Mouse (Mus musculus) frontal cortex, postnatal 25 days (tissue): ENCODE measurements around the gene Rasgrp2.

Experiments
- DNase-seq, 2 experiments: peaks; one replicate each; pipeline ENCODE4 v3.0.0; 2022; ENCODE audit warnings: low spot score in 2 of 2

Gene Rasgrp2

DNA sequence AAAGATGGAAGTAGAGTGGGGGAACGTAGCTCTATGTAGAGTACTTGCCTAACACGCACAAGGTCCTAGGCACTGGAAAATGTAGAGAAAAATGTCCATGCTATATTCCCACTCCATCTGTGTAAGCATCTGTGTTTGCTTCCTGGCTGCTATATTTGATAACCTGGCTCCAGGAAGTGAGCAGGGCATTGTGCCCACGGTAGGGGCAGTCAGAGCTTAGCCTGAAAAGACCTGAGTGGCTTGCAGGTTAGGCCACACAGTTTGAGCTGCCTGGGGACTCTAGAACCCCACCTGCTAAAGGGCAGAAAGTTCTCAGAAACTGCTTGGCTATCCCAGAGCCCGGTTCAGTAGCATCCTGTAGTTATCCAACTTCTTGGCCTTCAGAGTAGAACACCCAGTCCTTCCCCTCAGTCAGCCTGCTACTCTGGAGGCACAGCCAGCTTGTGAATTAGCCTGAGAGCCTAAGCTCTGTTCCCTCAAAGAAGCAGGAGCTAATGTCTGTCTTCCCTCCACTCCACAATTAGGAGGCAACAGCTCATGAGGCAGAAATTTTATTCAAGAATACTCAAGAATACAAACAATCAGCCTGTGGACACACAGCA lies 16.7 kb upstream of the Rasgrp2 start:
- DNase-seq, result no peak

DNA sequence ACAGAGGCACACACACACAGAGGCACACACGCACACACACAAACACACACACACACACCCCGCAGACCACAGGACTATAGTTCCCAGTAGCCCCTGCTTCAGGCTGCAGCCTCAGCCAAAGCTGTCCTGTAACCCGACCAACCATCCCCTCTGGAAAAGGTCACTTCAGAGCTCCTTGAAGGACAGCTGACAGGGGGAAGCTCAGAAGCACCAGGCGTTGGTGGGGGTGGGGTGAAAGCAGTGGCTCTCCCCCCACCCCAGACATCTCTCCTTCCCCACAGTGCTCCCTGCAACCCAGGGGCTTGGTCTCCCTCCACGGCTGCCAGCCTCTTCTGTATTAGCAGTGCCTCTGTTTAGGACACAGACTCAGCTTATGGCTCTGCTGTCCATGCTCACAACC lies 15.7 kb upstream of the Rasgrp2 start:
- DNase-seq, result no peak

DNA sequence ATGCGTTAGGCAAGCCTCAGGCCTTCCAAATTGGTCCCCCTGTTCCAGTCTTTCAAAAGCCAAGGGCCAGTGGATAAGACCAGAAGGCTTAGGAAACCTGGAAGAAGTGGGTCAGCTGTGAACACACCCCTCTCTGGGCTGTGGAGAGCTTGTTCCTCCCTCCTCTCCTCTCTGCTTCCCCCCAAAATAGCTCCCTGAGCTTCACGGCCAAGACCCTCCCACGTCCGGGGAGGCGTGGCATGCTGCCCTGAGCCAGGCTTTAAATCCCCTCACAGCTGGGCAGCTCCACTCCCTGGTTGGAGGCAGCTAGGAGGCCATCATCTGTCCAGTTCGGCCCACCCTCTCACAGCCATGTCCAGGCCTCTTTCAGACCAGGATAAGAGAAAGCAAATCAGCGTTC lies 15.0 kb upstream of the Rasgrp2 start, which contains the start of gene Pygm:
Gene Pygm, plus strand, starts transcription at position 272 of the 400 bp plus-strand sequence.
- peak in 1 of 2 experiments; percentile 52 for DNase-seq

DNA sequence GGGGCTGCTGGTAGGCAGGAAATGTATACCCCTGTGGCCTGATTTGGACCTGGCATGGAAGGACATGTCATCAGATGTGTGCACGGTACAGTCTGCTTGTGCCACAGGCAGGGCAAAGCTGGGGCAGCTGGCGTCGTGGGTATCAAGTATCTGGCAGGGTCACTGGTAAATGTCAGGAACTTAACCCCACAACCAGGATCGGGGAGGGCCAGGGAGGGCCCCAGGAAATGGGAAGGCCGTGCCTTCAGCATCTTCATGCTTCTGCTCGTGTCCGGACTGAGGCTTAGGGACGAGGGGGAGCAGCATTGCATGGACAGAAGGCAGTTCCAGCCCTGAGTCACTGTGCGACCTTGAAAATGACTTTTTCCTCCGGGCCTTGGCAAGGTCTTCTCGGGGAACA lies 14.2 kb upstream of the Rasgrp2 start:
- DNase-seq, result no peak

DNA sequence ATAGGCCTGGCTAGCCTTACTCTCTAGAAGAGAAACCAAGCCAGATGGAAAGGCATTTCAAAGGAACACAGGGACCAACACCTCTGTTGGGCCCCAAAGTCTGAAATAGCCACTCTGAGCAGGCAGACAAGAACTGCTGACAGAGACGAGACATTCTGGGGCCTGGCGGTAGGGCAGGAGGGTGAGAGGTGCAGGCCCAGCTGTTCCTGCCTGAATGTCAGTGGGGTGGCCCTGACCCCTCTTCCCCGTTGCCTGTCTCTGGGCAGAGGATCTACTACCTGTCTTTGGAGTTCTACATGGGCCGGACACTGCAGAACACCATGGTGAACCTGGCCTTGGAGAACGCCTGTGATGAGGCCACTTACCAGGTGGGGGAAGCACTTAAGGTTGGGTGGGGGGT lies 13.7 kb upstream of the Rasgrp2 start:
- DNase-seq, result no peak

DNA sequence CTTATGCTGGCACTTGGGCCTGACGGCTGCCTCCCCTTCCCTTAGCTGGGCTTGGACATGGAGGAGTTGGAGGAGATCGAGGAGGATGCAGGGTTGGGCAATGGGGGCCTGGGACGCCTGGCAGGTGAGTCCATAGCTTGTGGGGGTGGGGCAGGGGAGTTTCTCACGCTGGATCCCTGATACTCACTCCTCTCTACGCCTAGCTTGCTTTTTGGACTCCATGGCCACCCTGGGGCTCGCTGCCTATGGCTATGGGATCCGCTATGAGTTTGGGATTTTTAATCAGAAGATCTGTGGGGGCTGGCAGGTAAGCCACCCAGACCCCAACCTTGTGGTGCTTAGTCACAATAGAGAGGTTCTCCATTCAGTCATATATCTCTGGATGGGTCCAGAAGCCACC lies 13.3 kb upstream of the Rasgrp2 start:
- DNase-seq, result no peak

DNA sequence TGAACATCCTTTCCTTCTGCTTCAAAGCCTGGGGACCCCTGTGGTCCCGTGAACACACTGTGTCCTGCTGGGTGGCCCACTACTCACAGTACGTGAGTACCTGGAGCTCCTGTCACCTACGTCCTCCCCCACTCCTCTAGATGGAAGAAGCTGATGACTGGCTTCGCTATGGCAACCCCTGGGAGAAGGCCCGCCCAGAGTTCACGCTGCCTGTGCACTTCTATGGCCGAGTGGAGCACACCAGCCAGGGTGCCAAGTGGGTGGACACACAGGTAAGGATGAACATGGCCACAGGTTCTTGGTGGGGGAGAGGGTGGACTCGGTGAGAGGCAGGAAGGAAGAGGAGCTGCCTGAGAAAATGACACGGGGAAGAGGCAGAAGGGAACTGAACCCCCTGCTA lies 12.9 kb upstream of the Rasgrp2 start:
- DNase-seq, result no peak

DNA sequence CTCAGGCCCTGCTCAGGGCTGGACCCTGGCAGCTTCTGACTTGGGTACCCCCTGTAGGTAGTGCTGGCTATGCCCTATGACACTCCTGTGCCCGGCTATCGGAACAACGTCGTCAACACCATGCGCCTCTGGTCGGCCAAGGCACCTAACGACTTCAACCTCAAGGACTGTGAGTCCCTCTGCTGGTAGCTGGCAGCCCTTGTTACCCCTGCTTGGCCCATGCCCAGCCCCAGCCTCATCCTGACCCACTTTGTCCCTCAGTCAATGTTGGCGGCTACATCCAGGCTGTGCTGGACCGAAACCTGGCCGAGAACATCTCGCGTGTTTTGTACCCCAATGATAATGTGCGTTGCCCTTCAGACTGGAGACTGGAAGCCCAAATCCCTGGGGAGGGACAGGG lies 11.1 kb upstream of the Rasgrp2 start:
- DNase-seq, result no peak

DNA sequence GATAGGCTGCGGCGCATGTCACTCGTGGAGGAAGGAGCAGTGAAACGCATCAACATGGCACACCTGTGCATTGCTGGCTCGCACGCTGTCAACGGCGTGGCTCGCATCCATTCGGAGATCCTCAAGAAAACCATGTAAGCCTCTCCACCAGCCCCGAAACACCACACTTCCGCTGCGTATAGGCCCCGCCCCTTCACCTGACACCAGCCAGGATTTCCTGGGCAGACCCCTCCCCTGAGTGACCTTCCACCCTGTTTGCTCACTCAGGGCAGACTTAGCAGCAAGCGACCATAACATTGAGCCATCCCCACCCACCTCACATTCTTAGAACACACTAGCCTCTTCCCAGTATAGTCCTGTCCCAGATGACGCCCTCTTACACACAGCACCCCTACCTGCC lies 9.3 kb upstream of the Rasgrp2 start:
- no peak for DNase-seq

DNA sequence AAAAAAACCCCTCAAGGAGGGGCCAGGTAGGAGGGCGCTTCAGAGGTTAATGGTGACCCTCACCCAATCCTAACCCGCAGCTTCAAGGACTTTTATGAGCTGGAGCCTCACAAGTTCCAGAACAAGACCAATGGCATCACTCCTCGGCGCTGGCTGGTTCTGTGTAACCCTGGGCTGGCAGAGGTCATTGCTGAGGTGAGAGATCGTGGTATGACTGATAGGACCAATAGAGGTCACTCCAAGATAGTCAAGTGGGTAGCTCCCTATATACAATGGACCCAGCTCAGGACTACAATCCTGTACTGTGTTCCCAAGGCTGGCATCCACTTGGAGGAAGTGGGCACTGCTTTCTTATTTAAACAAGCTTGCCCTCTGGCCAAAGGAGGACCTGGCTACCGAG lies 8.9 kb upstream of the Rasgrp2 start:
- DNase-seq, result no peak

DNA sequence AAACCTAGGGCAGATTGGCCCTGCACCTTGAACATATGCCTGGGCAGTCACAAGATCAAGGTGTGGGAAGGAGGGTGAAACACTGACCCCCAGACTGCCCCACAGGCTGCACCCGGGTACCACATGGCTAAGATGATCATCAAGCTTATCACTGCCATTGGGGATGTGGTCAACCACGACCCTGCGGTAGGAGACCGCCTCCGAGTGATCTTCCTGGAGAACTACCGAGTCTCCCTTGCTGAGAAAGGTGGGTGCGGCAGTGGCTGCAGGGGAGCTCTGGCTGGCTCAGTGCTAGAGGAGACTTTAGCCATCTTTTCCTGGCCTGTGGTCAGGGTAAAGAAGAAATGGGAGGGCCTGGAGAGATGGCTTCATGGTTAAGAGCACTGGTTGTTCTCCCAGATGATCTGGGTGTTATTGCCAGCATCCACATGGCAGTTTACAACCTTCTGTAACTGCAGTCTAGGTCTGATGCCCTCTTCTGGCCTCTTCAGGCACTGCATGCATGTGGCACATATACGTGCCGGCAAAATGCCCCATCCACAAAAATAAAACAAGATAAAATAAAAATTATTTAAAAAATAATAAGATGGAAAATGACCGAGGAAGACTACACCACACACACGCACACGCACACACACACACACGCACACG lies 6.3 kb upstream of the Rasgrp2 start:
- DNase-seq, result no peak

DNA sequence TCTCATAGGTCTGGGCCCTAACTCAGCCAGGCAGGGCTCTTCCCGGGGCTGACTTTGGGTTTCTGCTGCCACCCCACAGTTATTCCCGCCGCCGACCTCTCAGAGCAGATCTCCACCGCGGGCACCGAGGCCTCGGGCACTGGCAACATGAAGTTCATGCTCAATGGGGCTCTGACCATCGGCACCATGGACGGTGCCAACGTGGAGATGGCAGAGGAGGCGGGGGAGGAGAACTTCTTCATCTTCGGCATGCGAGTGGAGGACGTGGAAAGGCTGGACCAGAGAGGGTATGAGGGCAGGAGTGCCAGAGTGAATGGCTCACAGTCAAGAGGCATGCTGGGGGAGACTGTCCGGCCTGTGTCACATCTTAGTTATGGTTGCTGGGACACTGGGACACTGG lies 5.5 kb upstream of the Rasgrp2 start:
- no peak for DNase-seq

DNA sequence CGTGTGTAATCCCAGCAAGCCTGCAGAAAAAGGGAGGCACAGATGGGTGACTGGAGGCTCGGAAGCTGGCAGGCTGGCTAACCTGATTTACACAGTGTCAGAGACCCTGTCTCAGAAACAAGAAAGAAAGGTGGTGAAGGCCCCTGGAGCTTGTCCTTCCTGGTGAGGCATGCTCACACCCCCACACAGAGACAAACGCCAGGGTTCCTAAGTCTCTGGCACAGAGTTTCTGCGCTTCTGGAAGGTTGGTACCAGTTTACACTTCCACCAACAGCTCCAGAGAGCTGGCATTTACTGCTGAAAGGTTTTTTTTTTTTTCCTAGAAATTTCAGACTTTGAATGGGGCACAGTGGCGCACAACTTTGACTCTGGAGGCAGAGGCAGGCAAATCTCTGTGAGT lies 2.9 kb upstream of the Rasgrp2 start:
- no peak for DNase-seq

DNA sequence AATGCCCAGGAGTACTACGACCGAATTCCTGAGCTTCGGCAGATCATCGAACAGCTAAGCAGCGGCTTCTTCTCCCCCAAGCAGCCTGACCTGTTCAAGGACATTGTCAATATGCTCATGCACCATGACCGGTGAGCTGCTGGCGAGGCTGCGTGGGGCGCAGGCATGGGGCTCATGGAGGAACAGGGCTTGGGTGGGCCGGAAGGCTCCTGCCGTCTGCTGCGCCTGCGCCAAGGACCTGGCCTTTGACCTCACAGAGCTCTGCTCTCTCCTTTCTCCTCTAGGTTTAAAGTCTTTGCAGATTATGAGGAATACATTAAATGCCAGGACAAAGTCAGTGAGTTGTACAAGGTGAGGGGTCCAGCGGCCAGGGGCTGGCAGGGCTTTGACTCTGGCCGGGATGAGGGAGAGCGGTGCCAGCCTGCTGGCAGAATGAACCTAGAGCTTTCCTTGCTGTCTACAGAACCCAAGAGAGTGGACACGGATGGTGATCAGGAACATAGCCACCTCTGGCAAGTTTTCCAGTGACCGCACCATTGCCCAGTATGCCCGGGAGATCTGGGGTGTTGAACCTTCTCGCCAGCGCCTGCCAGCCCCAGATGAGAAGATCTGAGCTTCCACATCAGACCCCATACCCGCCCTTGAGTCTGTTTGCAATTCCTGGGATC lies 1.4 kb upstream of the Rasgrp2 start:
- no peak for DNase-seq

DNA sequence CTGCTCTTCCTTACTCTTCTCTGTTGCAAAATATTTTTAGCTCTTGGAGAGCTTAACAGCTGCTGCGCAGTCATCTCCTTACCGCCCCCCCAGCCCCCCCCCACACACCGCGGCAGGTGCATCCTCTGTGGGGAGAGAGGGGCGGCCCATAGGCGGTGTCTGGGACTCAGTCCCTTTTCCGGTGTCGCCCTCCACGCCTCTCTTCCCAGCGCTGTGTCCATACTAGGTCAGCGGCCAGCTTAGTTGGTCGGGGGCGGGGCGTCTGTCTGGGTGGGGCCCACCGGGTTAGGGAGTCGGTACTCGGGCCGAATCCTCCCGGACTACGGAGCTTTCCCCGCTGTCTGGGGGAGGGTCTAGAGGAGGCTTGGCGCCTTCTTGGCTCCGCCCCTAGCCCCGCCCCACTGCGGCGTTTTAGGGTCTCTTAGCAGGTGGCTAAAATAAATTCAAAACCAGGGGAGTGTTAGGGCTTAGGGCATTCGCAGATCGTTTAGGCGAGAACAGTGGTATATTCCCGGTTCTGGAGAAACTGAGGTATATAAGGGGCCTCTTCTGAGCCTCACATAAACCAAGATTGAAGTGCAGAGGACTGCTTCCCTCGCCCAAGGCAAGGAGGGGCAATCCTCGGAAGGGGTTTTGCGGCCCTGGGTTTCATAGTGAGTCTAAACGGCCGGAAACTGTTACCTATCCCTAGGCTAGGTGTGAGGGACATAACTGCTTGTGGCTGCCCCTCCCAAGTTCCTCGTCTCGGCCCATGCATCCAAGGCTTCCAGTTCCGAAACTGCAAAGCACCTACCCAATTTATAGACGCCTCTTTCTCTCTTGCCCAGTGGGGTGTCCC lies 474 bp upstream of the Rasgrp2 start:
- DNase-seq, result no peak

DNA sequence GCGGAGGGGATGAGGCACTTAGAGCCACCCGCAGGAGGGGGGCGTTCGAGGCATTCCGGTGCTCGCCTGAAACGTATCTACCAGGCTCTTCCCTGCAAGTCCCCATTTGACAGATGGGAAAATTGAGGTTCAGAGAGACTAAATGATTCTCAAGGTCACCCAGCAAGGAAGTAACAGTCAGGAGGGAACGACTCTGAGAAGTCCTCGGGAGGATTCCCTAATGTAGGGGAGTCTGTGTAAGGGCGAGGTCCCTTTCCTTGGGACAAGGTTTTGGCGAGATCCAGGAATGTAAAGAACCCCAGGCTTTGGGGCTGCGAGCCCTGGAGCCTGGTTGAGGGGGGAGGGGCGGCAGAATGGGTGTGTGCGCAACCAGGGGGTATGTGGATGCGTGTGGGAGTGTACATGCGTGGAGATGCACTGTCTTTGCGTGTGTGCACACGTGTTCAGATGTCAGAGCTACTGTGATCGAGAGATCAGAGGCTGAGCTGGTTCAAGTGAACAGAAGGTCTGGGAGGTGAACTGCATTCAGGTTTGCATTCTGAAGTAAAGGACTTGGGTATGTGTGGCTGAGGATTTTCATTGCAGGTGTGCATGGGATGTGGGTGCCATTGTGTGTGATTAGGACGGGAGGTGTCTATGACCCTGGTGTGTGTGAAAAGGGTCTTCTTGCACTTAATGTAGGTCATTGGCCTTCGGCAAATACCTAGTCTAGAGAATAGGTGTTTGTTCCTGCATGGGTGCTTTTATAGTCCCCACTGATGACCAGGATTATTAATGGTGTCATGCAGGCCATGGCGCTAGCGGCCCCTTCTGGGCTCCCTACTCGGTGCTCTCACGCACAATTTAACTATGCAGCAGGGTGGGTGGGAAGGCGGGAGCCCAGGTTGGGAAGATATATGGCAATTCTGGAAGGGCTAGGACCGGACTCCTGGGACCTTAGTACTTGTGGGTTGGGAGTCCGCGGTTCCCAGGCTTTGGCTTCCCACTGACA lies 1.3 kb downstream of the Rasgrp2 start:
- no peak for DNase-seq

DNA sequence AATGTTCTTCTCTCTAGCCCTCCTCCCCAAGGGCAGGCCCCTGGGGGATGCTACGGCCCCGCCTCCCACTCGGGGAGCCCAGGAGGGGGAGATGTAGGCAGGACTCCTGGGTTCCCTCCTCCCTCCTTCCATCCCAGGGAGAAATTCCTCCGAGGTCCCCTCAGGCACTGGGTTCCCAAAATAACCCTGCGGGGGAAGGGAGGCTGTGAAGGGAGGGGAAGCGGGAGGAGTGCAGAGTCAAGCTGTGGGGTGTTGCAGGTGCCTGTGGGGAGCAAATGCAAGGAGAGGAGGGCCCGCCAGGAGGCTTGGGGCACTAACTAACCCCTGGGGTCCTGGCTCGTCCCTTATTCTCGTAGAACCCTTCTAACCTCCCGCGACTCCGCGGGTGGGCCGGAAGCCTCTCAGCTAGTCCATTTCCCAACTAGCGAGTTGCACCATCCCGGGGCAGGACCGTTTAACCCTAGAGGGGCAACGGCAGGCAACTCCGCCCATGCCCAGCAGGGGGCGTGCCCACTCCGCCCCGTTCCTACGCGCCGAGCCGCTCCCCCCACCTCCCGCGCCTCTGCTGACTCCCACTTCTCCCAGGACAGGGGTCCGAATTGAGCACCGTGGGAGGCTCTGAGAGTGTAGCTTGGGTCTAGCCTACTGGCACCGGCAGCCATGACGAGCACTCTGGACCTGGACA lies 2.1 kb downstream of the Rasgrp2 start:
- DNase-seq, result peak; percentile 57 to 61

DNA sequence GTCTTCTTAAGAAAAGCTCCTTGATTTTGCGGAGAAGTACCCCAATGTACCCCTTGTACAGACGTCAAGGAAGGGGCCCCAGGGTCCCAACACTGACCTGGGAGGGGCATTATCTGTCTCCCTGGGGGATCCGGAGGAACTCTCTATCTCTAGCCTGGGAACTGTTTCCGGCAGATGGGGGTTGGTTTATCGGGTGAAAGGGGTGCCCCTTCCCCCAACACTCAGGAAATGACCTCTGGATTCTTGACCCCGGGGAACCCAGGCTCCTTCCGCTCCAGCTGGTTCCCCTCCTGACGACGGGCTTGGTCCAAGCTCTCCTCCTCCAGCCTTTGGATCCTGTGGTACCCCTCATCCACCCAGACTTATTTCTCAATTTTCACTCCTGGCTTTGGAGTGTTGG lies 2.8 kb downstream of the Rasgrp2 start:
- no peak for DNase-seq

DNA sequence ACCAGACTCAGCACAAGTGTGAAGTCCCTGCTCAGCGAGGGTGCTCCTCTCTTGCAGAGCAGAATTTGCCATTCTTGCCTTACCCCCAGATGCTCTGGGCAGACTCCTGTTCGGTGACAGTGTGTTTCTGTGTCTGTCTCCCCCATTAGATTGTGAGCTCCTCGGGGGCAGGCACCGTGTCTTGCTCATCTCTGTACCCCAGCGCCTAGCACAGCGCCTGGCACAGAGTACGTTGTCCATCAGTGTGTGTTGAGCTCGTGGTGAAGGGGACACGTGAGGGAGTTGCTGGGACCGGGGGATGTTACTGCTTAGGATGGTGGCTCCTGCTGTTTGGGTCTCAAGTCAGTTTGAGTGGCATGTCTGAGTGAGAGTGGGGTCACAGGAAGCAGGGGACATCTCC lies 4.7 kb downstream of the Rasgrp2 start:
- no peak for DNase-seq

DNA sequence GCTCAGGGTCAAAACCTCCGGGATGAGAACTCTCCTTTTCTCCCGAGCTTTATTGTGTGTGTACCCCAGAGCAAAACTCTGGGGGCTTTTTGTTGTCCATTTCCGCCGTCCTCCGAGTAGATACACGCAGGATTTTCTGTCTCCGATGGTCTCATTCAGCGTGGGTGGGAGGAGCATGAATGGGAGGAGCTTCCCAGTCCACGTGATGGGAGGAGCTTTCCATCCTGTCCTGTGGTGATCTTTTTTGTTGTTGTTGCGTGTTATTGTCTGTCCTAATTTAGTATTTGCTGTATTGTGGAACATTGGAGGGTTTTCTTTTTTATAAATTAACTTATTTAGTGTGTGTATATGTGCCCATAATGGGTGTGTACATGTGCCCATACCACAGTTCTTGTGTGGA lies 6.3 kb downstream of the Rasgrp2 start:
- DNase-seq, result no peak

DNA sequence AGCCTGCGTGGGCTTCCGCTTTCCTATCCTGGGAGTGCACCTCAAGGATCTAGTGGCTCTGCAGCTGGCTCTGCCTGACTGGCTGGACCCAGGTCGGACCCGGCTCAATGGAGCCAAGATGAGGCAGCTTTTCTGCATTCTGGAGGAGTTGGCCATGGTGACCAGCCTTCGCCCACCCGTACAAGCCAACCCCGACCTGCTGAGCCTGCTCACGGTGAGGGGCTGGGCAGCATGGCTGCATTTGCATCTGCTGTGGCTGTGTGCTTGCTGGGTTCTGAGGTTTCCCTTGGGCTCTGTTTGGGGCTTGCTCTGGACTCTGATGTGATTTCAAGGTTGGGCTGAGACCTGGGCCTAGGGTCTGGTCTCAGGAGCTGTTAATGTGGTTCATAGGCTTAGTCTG lies 8.0 kb downstream of the Rasgrp2 start:
- DNase-seq, result no peak
